Mouse (Mus musculus) right cerebral cortex, adult 2 months (tissue): ENCODE measurements around the gene 2010111I01Rik.

Experiments used
- DNase-seq, 2 experiments: peaks; one replicate each; pipeline ENCODE4 v3.0.0; 2021 to 2022; ENCODE audit warnings: low spot score in 2 of 2

Gene 2010111I01Rik

DNA sequence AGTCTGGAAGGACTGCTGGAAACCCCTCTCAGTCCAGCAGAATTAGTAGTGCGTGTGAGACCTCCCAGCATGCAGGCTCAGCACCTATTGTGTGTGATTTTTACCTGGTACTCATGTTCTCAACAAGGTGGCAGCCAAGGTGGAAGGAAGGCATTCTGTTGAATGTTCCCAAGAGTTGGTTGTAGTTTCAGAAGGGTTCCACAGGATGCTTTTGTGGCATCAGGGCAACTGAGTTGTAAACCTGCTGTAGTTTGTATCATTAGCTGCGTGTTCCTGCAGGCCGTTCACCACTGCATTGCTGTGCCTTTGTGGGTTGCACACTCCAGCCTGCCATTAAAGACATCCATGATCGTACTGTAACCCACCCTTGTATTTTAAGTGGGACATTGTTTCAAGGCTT is 294.0 kb downstream of the 2010111I01Rik start:
- no peak for DNase-seq

DNA sequence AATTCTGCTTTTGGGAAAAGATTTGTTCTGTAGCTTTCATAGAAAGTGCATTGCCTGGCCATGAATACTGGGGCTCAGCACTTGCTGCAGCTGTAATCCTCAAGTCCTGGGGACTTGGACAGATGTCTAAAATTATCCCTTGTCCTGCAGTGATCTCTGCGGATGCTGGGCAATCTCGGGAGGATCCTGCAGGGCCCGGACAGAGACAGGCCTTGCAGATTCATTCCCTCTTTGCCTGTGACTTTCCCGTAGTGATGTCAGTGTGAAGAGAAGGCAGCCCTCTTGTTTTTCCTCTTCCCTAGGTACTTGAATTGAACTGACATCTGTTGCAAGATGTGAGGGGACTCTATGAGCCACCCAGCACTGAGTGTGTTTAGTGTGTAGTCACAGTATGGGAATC is 295.4 kb downstream of the 2010111I01Rik start:
- no peak for DNase-seq

DNA sequence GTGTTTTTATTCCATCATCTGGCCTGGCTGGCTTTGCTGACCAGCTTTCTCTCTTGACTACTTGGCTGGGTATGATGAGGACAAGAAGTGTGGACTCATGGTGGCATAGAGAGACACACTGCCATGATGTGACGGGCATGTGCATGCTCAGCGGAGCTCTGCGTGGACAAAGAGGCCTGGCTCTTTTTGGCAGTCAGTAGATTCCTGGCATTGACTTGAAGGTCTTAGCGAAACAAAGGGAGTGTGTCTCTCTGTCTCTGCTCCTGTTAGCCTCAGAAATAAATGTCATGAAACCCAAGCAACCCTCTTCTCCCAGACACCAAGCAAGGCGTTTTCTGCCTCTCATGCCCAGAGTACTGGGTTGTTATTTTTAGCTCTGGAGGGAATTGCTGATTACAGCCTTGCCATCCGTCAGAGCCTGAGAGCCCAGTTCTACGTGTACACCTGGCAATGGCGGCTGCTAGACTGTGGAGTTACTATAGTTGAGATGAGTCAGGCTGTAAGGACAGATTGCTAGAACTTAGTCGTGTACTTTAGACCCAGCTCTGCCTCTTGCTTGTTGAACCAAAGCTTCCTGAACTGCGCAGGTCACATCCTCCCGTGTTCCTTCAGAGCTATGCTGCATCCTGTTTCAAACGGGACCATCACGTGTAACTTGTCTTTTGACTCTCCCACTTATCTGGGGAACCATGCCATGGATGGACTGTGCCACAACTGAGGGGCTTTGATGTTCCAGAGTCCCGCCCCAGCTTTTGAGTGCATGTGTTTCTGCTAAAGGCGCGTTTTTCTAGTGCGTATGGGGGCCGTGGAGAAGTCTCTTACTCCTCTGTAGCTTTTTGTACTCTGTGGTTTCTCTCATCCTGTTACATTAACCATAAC is 296.3 kb downstream of the 2010111I01Rik start:
- DNase-seq = no peak

- no peak for DNase-seq
These were observed 297.0 kb downstream of the 2010111I01Rik start for GRCm38 (mm10) chr13:63261676-63262075.

DNA sequence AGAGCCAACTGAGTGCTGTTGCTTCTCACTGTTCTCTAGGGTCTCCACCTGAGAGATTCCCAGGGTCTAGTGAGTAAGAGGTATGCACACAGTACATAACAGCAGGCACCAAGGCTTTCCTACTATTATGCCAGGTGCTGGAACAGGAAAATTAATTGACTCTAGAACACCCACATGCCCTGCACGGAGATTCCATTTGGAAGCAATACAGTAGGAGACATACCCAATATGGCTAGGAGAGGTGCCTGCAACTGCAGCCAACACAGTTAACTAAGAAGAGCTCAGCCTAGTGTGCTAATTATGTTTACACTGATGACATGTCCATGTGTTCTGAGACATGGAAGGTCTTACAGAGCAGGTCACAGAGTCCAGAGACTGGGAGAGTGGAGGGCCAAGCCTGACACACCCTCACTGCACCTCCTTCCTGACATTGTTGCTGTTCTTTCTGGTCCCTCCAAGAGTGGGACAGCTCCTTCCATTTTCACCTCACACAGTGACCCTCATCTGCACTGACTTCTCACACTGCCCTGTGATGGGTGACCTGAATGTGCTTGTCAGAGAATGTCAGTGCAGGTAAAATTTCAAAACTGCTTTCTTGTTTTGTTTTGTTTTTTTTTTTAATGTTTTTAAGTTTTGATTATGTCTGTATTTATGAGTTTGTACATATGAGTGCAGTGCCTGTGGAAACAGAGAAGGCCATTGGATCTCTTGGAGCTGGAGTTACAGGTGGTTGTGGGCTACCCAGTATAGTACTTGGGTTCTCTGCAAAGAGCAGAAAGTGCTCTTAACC is 297.7 kb downstream of the 2010111I01Rik start:
- DNase-seq = no peak

DNA sequence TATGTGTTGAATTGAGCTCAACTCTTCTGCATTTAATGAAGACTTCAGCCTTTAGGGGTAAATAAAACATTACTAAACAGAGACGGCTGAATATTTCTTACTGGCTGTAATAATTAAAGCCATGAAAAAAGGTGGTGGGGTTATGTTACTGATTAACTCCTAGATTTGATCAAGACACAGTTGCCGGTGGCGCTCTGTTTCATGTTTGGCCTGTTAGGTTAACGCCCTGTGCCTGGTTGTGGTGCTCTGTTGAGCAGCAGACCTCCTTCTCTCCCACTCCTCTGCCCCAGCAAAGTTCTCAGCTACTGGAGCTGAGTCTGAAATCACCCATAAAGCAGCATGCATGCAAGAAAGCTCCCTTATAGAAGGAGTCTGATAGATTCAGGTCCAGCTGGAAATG is 303.7 kb downstream of the 2010111I01Rik start:
- DNase-seq = no peak

GRCm38 (mm10) chr13:63268776-63269175 is 304.1 kb downstream of the 2010111I01Rik start:
- no peak for DNase-seq

- no peak for DNase-seq
These were observed 305.5 kb downstream of the 2010111I01Rik start for GRCm38 (mm10) chr13:63270191-63270590.

DNA sequence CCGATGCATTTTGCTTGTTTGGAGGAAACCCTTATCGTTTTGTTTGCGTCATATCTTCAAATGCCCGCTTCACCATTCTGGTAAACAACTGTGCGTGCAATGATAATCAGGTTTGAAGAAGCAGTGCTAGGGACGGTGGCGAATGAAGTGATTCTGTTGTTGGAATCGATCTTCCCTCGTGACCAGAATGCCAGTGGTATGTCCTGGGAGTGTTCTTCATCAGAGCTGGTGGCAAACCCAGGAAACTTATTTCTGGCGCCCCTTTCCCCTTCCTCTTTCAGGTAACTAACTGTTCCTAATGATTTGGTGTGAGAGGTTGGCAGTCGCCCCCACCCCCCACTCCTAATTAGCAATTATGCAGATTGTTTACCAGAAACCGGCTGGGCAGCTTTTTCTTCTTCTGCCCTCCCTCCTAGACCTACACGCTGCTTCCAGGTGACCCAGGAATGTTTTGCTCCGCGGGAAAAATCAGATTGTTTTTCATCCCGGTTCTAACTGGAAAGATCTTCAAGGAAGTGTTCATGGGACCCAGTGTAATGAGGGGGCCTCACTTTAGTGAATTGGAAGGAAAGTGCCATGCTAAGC is 307.4 kb downstream of the 2010111I01Rik start:
- no peak for DNase-seq

DNA sequence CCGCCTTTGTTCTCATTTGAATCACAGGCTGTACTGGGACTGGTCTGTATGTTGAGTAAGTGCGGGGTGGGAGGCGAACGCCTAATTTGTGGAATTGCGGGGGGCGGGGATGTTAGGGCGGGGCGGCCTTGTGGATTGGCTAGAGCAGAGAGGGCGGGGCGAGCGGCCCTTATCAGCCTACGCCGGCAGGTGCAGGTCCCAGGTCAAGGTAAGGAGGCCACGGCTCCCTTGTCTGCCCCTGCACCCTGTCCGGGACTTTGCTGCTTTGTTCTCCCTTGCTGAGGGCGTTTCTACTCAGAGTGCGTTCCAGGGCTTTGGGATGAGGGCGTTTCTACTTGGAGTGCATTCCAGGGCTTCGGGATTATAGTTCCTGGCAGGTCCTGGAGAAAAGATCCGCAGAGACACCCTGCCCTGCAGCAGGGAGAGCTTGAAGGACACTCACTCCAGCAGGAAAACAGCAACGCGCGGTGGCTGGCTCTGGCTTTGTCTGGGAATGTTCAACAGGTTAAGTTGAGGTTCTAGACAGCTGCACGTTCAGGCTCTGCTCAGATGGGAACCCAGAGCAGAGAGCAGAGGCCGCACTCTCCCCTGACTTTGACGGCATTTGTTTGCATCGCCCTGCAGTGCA is 308.0 kb downstream of the 2010111I01Rik start:
- DNase-seq = no peak

GRCm38 (mm10) chr13:63273859-63274258 is 309.2 kb downstream of the 2010111I01Rik start:
- no peak for DNase-seq

DNA sequence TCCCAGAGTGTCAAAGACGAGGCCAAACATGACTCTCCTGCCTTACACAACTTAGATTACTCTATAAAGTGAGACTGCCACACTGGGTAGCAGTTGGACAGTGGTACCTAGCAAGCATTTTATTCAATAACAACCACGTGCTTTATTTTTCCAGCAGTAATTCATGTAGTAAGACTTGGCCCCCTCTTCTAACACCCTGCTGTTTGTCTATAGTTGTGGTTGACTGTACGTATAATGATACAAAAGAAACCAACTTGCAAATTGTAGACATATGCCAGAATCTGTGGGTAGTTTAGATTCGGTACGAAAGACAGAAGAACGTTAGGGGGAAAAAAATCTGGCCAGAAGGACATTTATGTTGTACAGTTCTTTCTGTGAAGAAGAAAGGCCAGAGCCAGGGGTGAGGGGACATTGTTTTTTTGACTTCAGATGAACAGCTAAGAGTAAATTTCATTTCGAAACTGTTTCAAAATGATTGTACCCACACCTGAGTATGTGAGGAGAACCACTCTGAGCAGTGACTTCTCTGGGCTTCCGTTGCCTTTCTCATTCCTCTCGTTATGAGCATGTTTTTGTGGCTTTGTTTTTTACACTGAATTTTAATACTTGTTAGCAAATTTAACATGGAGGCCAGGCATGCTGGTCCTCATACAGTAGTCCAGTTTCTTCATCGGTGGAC is 309.9 kb downstream of the 2010111I01Rik start:
- DNase-seq = no peak

- no peak for DNase-seq
These were observed 311.7 kb downstream of the 2010111I01Rik start for GRCm38 (mm10) chr13:63276389-63276788.

DNA sequence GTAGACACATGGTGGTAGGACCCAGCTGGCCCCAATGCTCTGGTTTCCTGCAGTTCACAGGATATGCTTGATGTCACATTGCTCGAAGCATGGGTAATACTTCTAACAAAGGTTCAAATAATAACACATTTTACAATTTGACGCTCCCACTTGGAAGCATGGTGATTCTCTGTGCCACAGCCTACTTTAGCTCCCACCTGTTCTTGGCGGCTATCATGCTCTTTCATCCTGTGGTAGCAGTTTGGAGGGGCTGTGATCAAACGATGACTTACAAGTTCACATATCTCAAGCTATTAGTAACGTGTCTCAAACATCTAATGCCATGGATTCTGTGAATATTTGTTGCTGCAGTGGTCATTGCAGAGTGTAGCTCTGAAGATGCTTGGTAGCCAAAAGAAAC is 312.6 kb downstream of the 2010111I01Rik start:
- no peak for DNase-seq

DNA sequence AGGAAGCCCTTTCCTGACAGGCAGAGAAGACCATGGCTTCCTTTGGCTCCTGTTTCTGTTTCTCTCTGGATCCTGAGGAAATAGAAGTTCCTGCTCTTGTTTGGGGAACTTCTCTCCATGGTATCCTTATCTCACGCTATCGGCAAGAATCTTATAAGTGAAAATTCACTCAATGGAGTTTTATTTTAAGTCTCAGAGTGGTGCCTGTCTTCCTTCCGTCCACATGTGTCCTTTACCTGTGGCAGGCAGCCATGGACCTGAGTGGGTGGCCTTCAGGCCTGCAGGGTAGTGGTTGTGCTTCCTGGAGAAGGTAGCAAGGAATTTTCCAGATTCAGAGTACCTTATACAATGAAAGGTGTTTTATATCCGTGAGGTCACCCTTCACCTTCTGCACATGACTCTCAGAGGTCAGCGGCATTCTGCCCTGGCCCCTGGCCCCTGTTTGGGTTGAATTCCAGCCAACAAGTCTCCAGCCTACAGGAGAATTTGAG is 313.5 kb downstream of the 2010111I01Rik start:
- no peak for DNase-seq

- no peak for DNase-seq
These were observed 314.2 kb downstream of the 2010111I01Rik start for GRCm38 (mm10) chr13:63278796-63279475.

DNA sequence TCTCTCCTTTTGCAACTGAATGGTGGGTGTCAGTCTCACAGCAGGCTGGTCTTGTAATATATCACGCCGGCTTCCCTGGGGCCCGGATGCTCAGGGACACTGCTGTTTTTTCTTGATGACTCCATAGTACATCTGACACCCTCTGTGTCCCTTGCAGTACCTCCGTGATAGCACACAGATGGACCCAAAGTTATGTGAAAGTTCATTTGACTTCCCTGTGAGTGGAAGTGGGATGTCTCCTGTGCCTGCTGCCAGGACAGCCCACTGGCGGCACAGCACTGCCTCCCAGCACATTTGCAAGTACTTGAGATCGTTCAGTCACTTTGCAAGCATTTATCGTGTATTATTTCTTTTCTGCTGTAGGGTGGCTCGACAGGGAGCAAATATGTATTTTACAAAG is 315.1 kb downstream of the 2010111I01Rik start:
- DNase-seq = no peak

GRCm38 (mm10) chr13:63280344-63280743 is 315.7 kb downstream of the 2010111I01Rik start:
- no peak for DNase-seq

- no peak for DNase-seq
These were observed 316.5 kb downstream of the 2010111I01Rik start for GRCm38 (mm10) chr13:63281206-63281605.

DNA sequence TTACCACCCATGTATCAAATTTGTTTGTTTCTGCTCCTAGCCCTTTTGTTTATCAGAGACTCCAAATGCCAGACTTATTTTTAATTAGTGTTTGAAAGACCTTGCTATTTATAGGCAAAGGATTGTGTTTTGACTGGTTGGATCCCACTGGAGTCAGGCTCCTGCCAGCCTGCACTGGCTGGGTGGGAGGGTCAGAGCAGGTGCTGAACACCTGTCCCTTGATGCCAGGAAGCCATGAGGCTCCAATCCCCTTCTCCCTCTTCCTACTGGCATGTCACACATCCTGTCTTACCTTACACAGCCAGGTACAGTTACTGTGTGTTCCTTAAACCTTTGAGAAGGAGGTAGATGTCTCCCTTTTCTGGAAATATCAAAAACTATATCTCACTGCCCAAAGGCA is 318.5 kb downstream of the 2010111I01Rik start:
- DNase-seq = no peak

DNA sequence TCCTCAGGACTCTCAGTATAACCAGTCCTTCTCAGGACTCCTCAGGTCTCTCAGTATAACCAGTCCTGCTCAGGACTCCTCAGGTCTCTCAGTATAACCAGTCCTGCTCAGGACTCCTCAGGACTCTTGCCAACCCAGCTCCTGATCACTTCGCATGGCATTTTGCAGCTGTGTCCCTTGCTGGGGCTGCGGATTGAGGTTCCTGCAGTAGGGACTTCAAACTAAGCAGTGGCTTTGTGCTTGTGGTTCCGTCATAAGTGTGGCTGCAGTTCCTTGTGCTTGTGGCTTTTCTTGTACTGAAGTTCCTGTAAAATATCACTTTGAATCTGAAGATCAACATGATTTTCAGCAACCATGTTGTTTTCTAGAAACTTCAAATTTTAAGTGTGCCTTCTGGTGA is 320.1 kb downstream of the 2010111I01Rik start:
- no peak for DNase-seq
